Comparison of ENCODE assay signal across 26 mouse cellular contexts in the genomic region with DNA sequence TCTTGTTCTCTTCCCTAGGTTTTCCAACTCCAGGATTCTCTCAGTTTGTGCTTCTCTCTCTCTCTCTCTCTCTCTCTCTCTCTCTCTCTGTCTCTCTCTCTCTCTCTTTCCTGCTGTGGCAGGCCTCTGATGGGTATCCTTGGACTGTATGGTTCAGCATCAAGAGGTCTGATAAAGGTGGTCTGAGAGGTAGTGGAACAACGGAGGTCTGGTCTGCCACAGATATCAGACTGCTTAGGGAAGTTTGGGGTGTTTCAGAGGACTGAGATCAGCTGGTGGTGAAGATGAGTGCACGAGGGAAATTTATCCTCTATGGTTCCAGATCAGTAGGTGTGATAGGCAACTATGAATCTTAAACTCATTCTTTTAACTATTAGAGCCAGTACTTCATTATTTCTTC.
DNase-seq lines count a peak whose midpoint lies in the region; ATAC-seq and TF ChIP-seq lines count a peak whose summit lies in the region.
"Had no signal": no experiment of that assay in that cellular context is flagged by ENCODE, and none has a peak within 500 bp of the region (broad histone marks: within the 10 kb centered on the region; RNA-seq: fewer than 3 reads in every experiment).

No protein-coding gene starts in this region.

- peak; percentile 29 to 42; a peak in 2 of 4 replicates for TF ChIP-seq EP300 in MEL (IDR thresholded peaks at IDR 0.05; ENCODE audit: low read depth in 1 of 2, low read length in 2 of 2)

- H3K9me3 ChIP-seq in MEL (replicated peaks; ENCODE audit: insufficient read depth, low read length) = no peaks in the 10 kb centered on the region
- H3K9me3 ChIP-seq in liver, embryonic 13.5 days (replicated peaks) = no peaks in the 10 kb centered on the region
- no peaks in the 10 kb centered on the region for H3K9me3 ChIP-seq in liver, embryonic 16.5 days (replicated peaks; ENCODE audit: control insufficient read depth, low read length)
- peaks cover 8% of the 10 kb centered on the region; the same call in 1 of the 2 replicates for H3K9me3 ChIP-seq in midbrain, embryonic 10.5 days (replicated peaks)
- H3K9me3 ChIP-seq: embryonic facial prominence, embryonic 12.5 days; embryonic facial prominence, embryonic 15.5 days; forebrain, embryonic 12.5 days; forebrain, embryonic 15.5 days; heart, embryonic 10.5 days; intestine, embryonic 15.5 days had no signal

- H3K27ac ChIP-seq in MEL (ENCODE audit: control insufficient read depth, low read depth, low read length) = no peak overlapping the region
- H3K27ac ChIP-seq in liver, embryonic 13.5 days = peak overlapping the region; percentile 43
- H3K27ac ChIP-seq in liver, embryonic 16.5 days (ENCODE audit: low read length) = no peak overlapping the region
- no peak overlapping the region for H3K27ac ChIP-seq in midbrain, embryonic 10.5 days (replicated peaks)
- H3K27ac ChIP-seq: embryonic facial prominence, embryonic 12.5 days; embryonic facial prominence, embryonic 15.5 days; forebrain, embryonic 12.5 days; forebrain, embryonic 15.5 days; heart, adult 2 months; heart, embryonic 10.5 days; heart, embryonic 13.5 days; hindbrain, embryonic 14.5 days; intestine, embryonic 15.5 days had no signal

- H3K36me3 ChIP-seq in MEL (ENCODE audit: control insufficient read depth in 1 of 2, insufficient read depth in 2 of 2, low read length in 2 of 2) = peaks cover 0 to 10% of the 10 kb centered on the region in 2 experiments; a peak in 2 of 4 replicates
- H3K36me3 ChIP-seq in liver, embryonic 13.5 days = no peaks in the 10 kb centered on the region
- H3K36me3 ChIP-seq in liver, embryonic 16.5 days (ENCODE audit: control insufficient read depth, insufficient read depth) = no peaks in the 10 kb centered on the region
- no peaks in the 10 kb centered on the region for H3K36me3 ChIP-seq in midbrain, embryonic 10.5 days
- H3K36me3 ChIP-seq: embryonic facial prominence, embryonic 12.5 days; embryonic facial prominence, embryonic 15.5 days; forebrain, embryonic 12.5 days; forebrain, embryonic 15.5 days; heart, embryonic 10.5 days; heart, embryonic 13.5 days; intestine, embryonic 15.5 days had no signal

- 0 out of 2 replicates have a peak, but pooled peaks have one; percentile 26 for ATAC-seq in erythroid progenitor cell, adult 5-6 weeks (replicated peaks; ENCODE audit: low FRiP score, poor library complexity, severe bottlenecking)
- ATAC-seq in liver, embryonic 13.5 days (ENCODE audit: low read depth) = peak; percentile 78
- ATAC-seq in liver, embryonic 16.5 days (ENCODE audit: low read depth) = peak; percentile 71
- no peak for ATAC-seq in inflammation-experienced regulatory T-cells, adult 6 months
- ATAC-seq: CD4-positive, CD25-positive, alpha-beta regulatory T cell, adult 4 months; forebrain, embryonic 15.5 days; intestine, embryonic 15.5 days had no signal

- DNase-seq in MEL (ENCODE audit: low read depth, low spot score) = peak; percentile 27
- no peak for DNase-seq in liver, embryonic 13.5 days
- DNase-seq in midbrain, embryonic 10.5 days (ENCODE audit: low spot score) = no peak
- no peak for DNase-seq in frontal cortex, postnatal 25 days (ENCODE audit: low spot score in 2 of 2)
- DNase-seq: adrenal gland, postnatal 14 days; cerebellum, adult 11 months; cerebellum, adult 2 months; cerebellum, adult 9-11 months; cerebellum, postnatal 25 days; gastrocnemius, postnatal 10 days; gastrocnemius, postnatal 36 days; heart, adult 2 months; heart, postnatal 14 days; heart, postnatal 4 days had no signal

- no peaks in the 10 kb centered on the region for H3K79me2 ChIP-seq in MEL (ENCODE audit: control insufficient read depth, insufficient read depth, low read length, poor library complexity)

- no peak overlapping the region for H3K4me2 ChIP-seq in liver, embryonic 13.5 days
- H3K4me2 ChIP-seq in liver, embryonic 16.5 days (ENCODE audit: low read depth, low read length) = no peak overlapping the region
- H3K4me2 ChIP-seq: embryonic facial prominence, embryonic 12.5 days; embryonic facial prominence, embryonic 15.5 days; forebrain, embryonic 12.5 days; forebrain, embryonic 15.5 days; heart, embryonic 13.5 days; hindbrain, embryonic 14.5 days; intestine, embryonic 15.5 days had no signal

- H3K4me1 ChIP-seq in MEL (ENCODE audit: control insufficient read depth in 1 of 2, insufficient read depth in 2 of 2, low read length in 2 of 2) = peaks cover 2 to 4% of the 10 kb centered on the region in 2 experiments; a peak in 1 of 4 replicates
- H3K4me1 ChIP-seq in liver, embryonic 13.5 days (replicated peaks) = peaks cover 19% of the 10 kb centered on the region
- H3K4me1 ChIP-seq in liver, embryonic 16.5 days (ENCODE audit: control insufficient read depth, low read depth, low read length) = no peaks in the 10 kb centered on the region; the same call in 1 of the 2 replicates
- H3K4me1 ChIP-seq in midbrain, embryonic 10.5 days = no peaks in the 10 kb centered on the region
- H3K4me1 ChIP-seq: embryonic facial prominence, embryonic 12.5 days; embryonic facial prominence, embryonic 15.5 days; forebrain, embryonic 12.5 days; forebrain, embryonic 15.5 days; heart, embryonic 10.5 days; heart, embryonic 13.5 days; intestine, embryonic 15.5 days had no signal

- H3K9ac ChIP-seq in MEL (ENCODE audit: control insufficient read depth, low read depth, low read length, poor library complexity, severe bottlenecking) = no peak overlapping the region
- no peak overlapping the region for H3K9ac ChIP-seq in liver, embryonic 13.5 days
- H3K9ac ChIP-seq in liver, embryonic 16.5 days (ENCODE audit: low read depth, low read length) = no peak overlapping the region
- H3K9ac ChIP-seq: embryonic facial prominence, embryonic 12.5 days; embryonic facial prominence, embryonic 15.5 days; forebrain, embryonic 12.5 days; forebrain, embryonic 15.5 days; heart, embryonic 13.5 days; hindbrain, embryonic 14.5 days; intestine, embryonic 15.5 days had no signal

- H3K27me3 ChIP-seq in MEL (ENCODE audit: control insufficient read depth in 1 of 2, insufficient read depth in 2 of 2, low read length in 2 of 2) = no peaks in the 10 kb centered on the region
- no peaks in the 10 kb centered on the region for H3K27me3 ChIP-seq in liver, embryonic 13.5 days
- H3K27me3 ChIP-seq in liver, embryonic 16.5 days (ENCODE audit: control insufficient read depth, insufficient read depth, low read depth, low read length) = no peaks in the 10 kb centered on the region
- no peaks in the 10 kb centered on the region for H3K27me3 ChIP-seq in midbrain, embryonic 10.5 days (ENCODE audit: low read depth, poor library complexity, severe bottlenecking)
- H3K27me3 ChIP-seq: embryonic facial prominence, embryonic 12.5 days; embryonic facial prominence, embryonic 15.5 days; forebrain, embryonic 12.5 days; forebrain, embryonic 15.5 days; heart, embryonic 13.5 days; intestine, embryonic 15.5 days had no signal

- no peak for TF ChIP-seq RAD21 in MEL (IDR thresholded peaks at IDR 0.05; ENCODE audit: low read depth, low read length)

- TF ChIP-seq POLR2A in MEL (IDR thresholded peaks at IDR 0.05; ENCODE audit: control insufficient read depth in 1 of 2, insufficient read depth in 1 of 2, low read depth in 1 of 2, low read length in 2 of 2, poor library complexity in 1 of 2) = no peak

- WGBS in liver, embryonic 13.5 days (ENCODE audit: insufficient replicate concordance) = 30% methylated on average over 2 of the region's 2 CpGs
- 36% methylated on average over 2 of the region's 2 CpGs for WGBS in liver, embryonic 16.5 days (ENCODE audit: insufficient replicate concordance)
- 81% methylated on average over 2 of the region's 2 CpGs for WGBS in midbrain, embryonic 10.5 days

- no peak for TF ChIP-seq CTCF in MEL (IDR thresholded peaks at IDR 0.05 in 2 of 3, conservative IDR thresholded peaks at IDR 0.05 in 1 of 3; ENCODE audit: control insufficient read depth in 1 of 3, insufficient read depth in 1 of 3, low read depth in 2 of 3, low read length in 3 of 3, poor library complexity in 1 of 3, severe bottlenecking in 1 of 3)

- H3K4me3 ChIP-seq in MEL (ENCODE audit: control insufficient read depth in 1 of 2, insufficient read depth in 1 of 2, low read depth in 2 of 2, low read length in 2 of 2) = no peak overlapping the region
- no peak overlapping the region for H3K4me3 ChIP-seq in liver, embryonic 13.5 days (replicated peaks)
- H3K4me3 ChIP-seq in liver, embryonic 16.5 days (ENCODE audit: low read depth, low read length) = no peak overlapping the region
- no peak overlapping the region for H3K4me3 ChIP-seq in midbrain, embryonic 10.5 days
- H3K4me3 ChIP-seq: embryonic facial prominence, embryonic 12.5 days; embryonic facial prominence, embryonic 15.5 days; forebrain, embryonic 12.5 days; forebrain, embryonic 15.5 days; heart, adult 2 months; heart, embryonic 10.5 days; heart, embryonic 13.5 days; intestine, embryonic 15.5 days had no signal

TF ChIP-seq in MEL, 35 proteins besides CTCF, POLR2A, EP300 and RAD21:
- TF ChIP-seq ETS1 (IDR thresholded peaks at IDR 0.05; ENCODE audit: low read depth, low read length) = peak; percentile 29; the same call in 1 of the 2 replicates
- no peak for TF ChIP-seq MYC (IDR thresholded peaks at IDR 0.05; ENCODE audit: low read depth, low read length)
- no peak for TF ChIP-seq ZC3H11A (IDR thresholded peaks at IDR 0.05; ENCODE audit: low read depth, low read length)
- no peak for TF ChIP-seq TAL1 (IDR thresholded peaks at IDR 0.05; ENCODE audit: low read length)
- 0 out of 2 replicates have a peak, but pooled peaks have one; percentile 45 for TF ChIP-seq TCF12 (IDR thresholded peaks at IDR 0.05; ENCODE audit: low read depth, low read length)
- 0 out of 2 replicates have a peak, but pooled peaks have one; percentile 13 for TF ChIP-seq GATA1 (IDR thresholded peaks at IDR 0.05; ENCODE audit: low read depth, low read length)
